ENCODE assay signal across 18 mouse cellular contexts in genomic region chr7:73787513-73787912, GRCm38 (mm10).
"Had no signal": no experiment of that assay in that cellular context is flagged by ENCODE, and none has a peak within 500 bp of the region (broad histone marks: within the 10 kb centered on the region; RNA-seq: fewer than 3 reads in every experiment).

No protein-coding gene starts in this region.

- H3K4me2 ChIP-seq: liver, embryonic 13.5 days; liver, embryonic 15.5 days; midbrain, embryonic 11.5 days; midbrain, embryonic 13.5 days; neural tube, embryonic 12.5 days; stomach, embryonic 15.5 days had no signal

- H3K36me3 ChIP-seq: liver, embryonic 13.5 days; liver, embryonic 15.5 days; midbrain, embryonic 13.5 days; neural tube, embryonic 12.5 days; stomach, embryonic 15.5 days had no signal

- ATAC-seq: liver, postnatal 0 days; midbrain, embryonic 13.5 days; midbrain, embryonic 16.5 days had no signal

- H3K9ac ChIP-seq: liver, embryonic 13.5 days; liver, embryonic 15.5 days; liver, postnatal 0 days; midbrain, embryonic 13.5 days; neural tube, embryonic 12.5 days; stomach, embryonic 15.5 days had no signal

- DNase-seq: liver, embryonic 13.5 days; liver, postnatal 0 days; lung, adult 2 months; lung, postnatal 10 days; lung, postnatal 36 days; right cerebral cortex, postnatal 14 days; thymus, adult 2 months; thymus, postnatal 25 days; thymus, postnatal 4 days had no signal

- H3K4me3 ChIP-seq: liver, embryonic 13.5 days; liver, embryonic 15.5 days; megakaryocyte, embryonic 14.5 days; midbrain, embryonic 13.5 days; neural tube, embryonic 12.5 days; stomach, embryonic 15.5 days had no signal

- H3K9me3 ChIP-seq: liver, embryonic 13.5 days; liver, embryonic 15.5 days; megakaryocyte, embryonic 14.5 days; midbrain, embryonic 13.5 days; neural tube, embryonic 12.5 days; stomach, embryonic 15.5 days had no signal

- H3K4me1 ChIP-seq: liver, embryonic 15.5 days; megakaryocyte, embryonic 14.5 days; midbrain, embryonic 13.5 days; neural tube, embryonic 12.5 days; stomach, embryonic 15.5 days had no signal

- H3K27me3 ChIP-seq: liver, embryonic 13.5 days; neural tube, embryonic 12.5 days; stomach, embryonic 15.5 days had no signal

- H3K27ac ChIP-seq: liver, embryonic 13.5 days; liver, embryonic 15.5 days; macrophage; midbrain, embryonic 13.5 days; neural tube, embryonic 12.5 days; stomach, embryonic 15.5 days; stomach, postnatal 0 days had no signal
